Mouse (Mus musculus) layer of hippocampus, adult 9-11 months (tissue): ENCODE data around the gene Dvl2.
"Not testable (repeated sequence)": the region's sequence is repeated elsewhere in the genome, so short reads cannot be mapped to it uniquely, and the experiment has no call there.

ENCODE experiments used
- DNase-seq: peaks from one replicate; pipeline ENCODE4 v3.0.0; 2022

Gene Dvl2

GRCm38 (mm10) chr11:70000396-70000898, at the start of gene Dvl2:
Gene Dvl2, plus strand, starts transcription at chr11:70000595.
- DNase-seq = peak; percentile 97

- DNase-seq = no peak
Observed at GRCm38 (mm10) chr11:69950807-69951459, 49.5 kb upstream of the Dvl2 start.

- DNase-seq = no peak
Observed at GRCm38 (mm10) chr11:69952274-69952673, 48.1 kb upstream of the Dvl2 start.

- DNase-seq = no peak
Observed at GRCm38 (mm10) chr11:69953267-69953915, 47.0 kb upstream of the Dvl2 start.

GRCm38 (mm10) chr11:69955618-69956017, 44.8 kb upstream of the Dvl2 start:
- not testable (repeated sequence) for DNase-seq

- DNase-seq = no peak
Observed at GRCm38 (mm10) chr11:69956218-69956617, 44.2 kb upstream of the Dvl2 start.

- no peak for DNase-seq
Observed at GRCm38 (mm10) chr11:69960616-69961015, 39.8 kb upstream of the Dvl2 start.

GRCm38 (mm10) chr11:69961841-69962240, 38.6 kb upstream of the Dvl2 start:
- no peak for DNase-seq

GRCm38 (mm10) chr11:69964650-69965270, 35.6 kb upstream of the Dvl2 start, which contains the start of gene Cldn7:
Gene Cldn7, plus strand, starts transcription at chr11:69964779.
- no peak for DNase-seq

GRCm38 (mm10) chr11:69965271-69966005, 35.0 kb upstream of the Dvl2 start:
- DNase-seq = no peak

GRCm38 (mm10) chr11:69966006-69966859, 34.2 kb upstream of the Dvl2 start:
- no peak for DNase-seq

- DNase-seq = no peak
Observed at GRCm38 (mm10) chr11:69966860-69967517, 33.4 kb upstream of the Dvl2 start.

- DNase-seq = no peak
Observed at GRCm38 (mm10) chr11:69968793-69969192, 31.6 kb upstream of the Dvl2 start.

- DNase-seq = no peak
Observed at GRCm38 (mm10) chr11:69970222-69970621, 30.2 kb upstream of the Dvl2 start.

GRCm38 (mm10) chr11:69970775-69971174, 29.6 kb upstream of the Dvl2 start:
- DNase-seq = no peak

GRCm38 (mm10) chr11:69974907-69975306, 25.5 kb upstream of the Dvl2 start:
- no peak for DNase-seq

GRCm38 (mm10) chr11:69976271-69976670, 24.1 kb upstream of the Dvl2 start:
- DNase-seq = no peak

GRCm38 (mm10) chr11:69979827-69980195, 20.6 kb upstream of the Dvl2 start:
- DNase-seq = no peak

- DNase-seq = peak; percentile 98
Observed at GRCm38 (mm10) chr11:69980196-69981140, 19.9 kb upstream of the Dvl2 start.

GRCm38 (mm10) chr11:69981141-69981762, 19.1 kb upstream of the Dvl2 start, which contains the start of gene Ctdnep1:
Gene Ctdnep1, plus strand, starts transcription at chr11:69981156.
- no peak for DNase-seq
